Mouse (Mus musculus): ENCODE results near the gene Thap7.

- TF ChIP-seq EP300 (IDR thresholded peaks at IDR 0.05; ENCODE audit: insufficient read depth, low read depth, low read length) (no peak), POLR2A (IDR thresholded peaks at IDR 0.05; ENCODE audit: insufficient read depth, low read depth, low read length) (no peak), CTCF (IDR thresholded peaks at IDR 0.05) (no peak)
These were observed 33.8 kb upstream of the Thap7 start for GRCm38 (mm10) chr16:17564771-17565170.

Measured in heart, adult 2 months (tissue).